Mouse (Mus musculus): ENCODE measurements at regions not wholly inside any gene's neighbourhood (a gene's known extent, or its start where the extent isn't known, plus 50 kb on each side); places are given as distances from the start of the nearest gene placed in this dataset.

DNA sequence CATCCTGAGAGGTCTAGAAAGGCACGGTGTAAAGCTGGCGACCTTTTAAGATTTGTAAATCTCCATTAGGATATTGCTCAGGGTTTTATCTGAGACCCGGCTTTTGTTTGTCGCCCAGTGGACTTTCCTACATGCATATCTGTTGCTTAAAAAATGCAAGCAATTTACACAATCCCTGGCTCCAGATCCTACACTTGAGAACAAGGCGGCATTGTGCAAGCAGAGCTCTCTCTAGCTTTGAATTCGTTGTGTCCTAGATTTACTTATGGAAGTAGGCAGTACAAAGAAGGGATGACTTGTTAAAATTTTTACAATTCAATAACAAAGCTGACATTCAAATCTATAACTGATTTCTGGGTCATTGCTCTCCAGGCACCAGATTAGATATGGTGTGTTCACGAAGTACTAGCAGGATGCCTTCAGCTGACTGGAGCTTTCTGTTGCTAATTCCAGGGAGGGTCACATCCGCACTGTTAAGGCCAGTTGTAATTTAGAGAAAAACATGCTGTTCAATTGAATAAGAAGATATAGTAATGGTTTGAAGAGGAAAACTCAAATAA, 62.2 kb upstream of the Teddm2 start:
- no peak for DNase-seq (ENCODE audit: low spot score in 2 of 2)

GRCm38 (mm10) chr1:153963744-153964342, 63.8 kb upstream of the Teddm2 start:
- no peak for DNase-seq (ENCODE audit: low spot score in 2 of 2)

DNA sequence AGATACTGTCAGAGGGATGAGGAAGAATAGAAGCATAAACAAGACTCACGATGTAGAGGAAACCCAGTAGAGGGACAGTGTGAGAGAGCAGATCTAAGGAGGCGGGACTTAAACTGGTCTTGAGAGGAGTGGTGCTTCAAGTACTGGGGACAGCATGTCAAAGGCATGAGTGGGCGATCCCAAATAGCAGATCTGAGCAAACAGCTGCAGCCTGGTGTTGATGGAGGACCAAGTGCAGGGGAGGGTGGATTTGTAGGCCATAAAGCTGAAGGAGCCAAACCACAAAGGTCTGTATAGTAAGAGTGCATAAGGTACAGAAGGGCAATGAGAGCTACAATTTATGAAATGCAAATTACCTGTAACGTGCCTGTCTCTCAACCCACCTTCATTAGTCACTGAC, 69.4 kb upstream of the Teddm2 start:
- no peak for DNase-seq (ENCODE audit: low spot score in 2 of 2)

DNA sequence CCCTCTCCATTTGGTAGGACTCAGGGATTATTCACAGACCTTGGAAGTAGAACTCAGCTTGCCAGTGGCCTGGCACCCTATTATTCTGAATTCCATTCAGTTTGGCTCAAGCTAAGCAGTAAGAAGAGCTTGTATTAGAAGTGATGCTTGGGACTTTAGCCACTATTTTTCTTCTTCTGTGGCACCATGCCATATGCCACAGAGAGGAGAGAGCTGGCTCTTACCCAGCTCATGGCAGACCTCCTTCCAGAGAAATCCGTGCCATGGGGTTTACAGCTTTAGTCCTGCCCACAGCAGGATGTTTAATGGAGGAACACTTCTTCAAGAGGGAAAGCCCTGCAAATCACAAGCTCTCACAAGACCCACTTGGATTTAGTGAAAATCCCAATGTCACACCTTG, 74.3 kb upstream of the Teddm2 start:
- no peak for DNase-seq (ENCODE audit: low spot score in 2 of 2)

- peak in 1 of 2 experiments; percentile 29 for DNase-seq (ENCODE audit: low spot score in 2 of 2)
Observed at GRCm38 (mm10) chr1:153977963-153978726, 78.1 kb upstream of the Teddm2 start.

GRCm38 (mm10) chr1:153980886-153981285, 80.9 kb upstream of the Teddm2 start:
- peak; percentile 15 to 33 for DNase-seq (ENCODE audit: low spot score in 2 of 2)

- DNase-seq (ENCODE audit: low spot score in 2 of 2), result no peak
Observed at GRCm38 (mm10) chr1:153985595-153985994, 85.6 kb upstream of the Teddm2 start.

DNA sequence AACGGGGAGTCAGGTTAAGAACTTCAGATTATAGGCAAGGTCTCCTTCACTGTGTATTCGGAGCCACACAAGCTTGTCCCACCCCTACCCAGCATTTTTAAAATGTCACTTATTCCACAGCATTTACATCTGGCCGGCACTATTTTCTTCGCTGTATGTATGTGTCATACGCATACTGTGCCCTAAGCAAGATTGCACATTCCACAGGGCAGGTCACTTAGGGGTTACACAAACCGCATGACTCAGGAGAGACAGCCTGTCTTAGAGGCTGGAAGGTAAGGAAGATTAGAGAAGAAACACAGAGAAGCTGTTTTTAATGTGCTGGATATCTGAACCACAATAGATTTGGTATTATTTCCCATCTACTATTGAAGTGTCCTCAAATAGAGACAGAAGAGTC, 86.6 kb upstream of the Teddm2 start:
- no peak for DNase-seq (ENCODE audit: low spot score in 2 of 2)

DNA sequence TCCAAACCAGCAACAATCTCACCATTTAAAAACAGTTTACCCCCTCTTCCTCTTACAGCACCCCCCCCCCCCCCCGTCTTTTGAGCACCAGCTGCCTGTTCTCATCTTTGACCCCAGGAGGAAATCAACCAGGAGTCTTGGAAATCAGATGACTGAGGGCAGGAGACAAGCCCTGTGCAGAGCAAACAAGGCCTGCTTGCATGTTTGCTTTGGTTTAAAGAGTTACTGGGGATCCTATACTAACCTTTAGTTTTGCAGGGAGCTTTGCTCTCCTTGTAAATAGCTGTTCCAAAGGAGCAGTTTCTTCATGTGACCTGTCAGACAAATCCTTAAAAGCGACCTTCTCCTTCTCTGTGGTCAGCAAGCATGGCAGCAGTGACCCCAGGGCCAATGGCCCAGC, 88.3 kb upstream of the Teddm2 start:
- no peak for DNase-seq (ENCODE audit: low spot score in 2 of 2)

- DNase-seq (ENCODE audit: low spot score in 2 of 2), result no peak
Observed at GRCm38 (mm10) chr1:153990651-153991435, 90.8 kb upstream of the Teddm2 start.

- DNase-seq (ENCODE audit: low spot score in 2 of 2), result no peak
Observed at GRCm38 (mm10) chr1:153992466-153992865, 92.4 kb upstream of the Teddm2 start.

DNA sequence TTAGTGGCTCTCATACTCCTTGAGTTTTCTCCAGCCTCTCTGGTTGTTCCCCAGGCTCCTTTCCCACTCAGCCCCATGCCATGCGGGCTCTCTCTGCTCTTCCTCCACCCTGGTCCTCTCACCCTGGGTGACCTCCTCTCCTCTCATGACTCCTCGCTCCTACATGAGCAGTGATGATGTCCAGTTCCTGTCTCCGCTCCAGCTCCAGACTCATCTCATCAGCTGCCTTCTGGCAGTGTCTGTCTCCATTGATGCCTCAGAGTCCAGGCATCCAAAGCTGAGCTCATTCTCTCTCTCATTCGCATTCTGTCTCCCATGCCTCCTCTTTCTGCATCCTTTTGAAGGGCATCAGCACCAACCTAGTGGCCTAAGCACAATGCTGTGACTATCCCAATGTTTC, 94.8 kb upstream of the Teddm2 start:
- no peak for DNase-seq (ENCODE audit: low spot score in 2 of 2)

- no peak for DNase-seq (ENCODE audit: low spot score in 2 of 2)
Observed at GRCm38 (mm10) chr1:153997201-153998181, 97.5 kb upstream of the Teddm2 start.

DNA sequence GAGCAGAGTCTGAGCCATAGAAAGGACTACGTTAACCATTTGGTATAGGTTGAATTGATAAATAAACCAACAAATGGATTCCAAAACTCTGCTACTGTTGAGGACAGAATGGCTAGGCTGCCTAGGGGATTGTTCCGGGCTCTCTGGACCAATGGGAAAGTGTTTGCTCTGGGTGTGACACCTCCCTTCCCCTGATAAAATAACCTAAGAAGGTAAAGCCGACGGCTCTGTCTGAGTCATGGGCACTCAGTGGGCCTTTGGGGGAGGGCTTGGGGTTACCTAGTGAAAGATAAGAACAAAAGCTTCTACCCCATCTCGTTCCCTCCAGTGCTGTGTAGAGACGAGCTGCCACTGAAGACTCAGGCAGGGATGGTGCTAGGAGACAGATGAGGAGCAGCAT, 99.7 kb upstream of the Teddm2 start:
- no peak for DNase-seq (ENCODE audit: low spot score in 2 of 2)

- no peak for DNase-seq (ENCODE audit: low spot score in 2 of 2)
Observed at GRCm38 (mm10) chr1:154003669-154004068, 103.6 kb upstream of the Teddm2 start.

DNA sequence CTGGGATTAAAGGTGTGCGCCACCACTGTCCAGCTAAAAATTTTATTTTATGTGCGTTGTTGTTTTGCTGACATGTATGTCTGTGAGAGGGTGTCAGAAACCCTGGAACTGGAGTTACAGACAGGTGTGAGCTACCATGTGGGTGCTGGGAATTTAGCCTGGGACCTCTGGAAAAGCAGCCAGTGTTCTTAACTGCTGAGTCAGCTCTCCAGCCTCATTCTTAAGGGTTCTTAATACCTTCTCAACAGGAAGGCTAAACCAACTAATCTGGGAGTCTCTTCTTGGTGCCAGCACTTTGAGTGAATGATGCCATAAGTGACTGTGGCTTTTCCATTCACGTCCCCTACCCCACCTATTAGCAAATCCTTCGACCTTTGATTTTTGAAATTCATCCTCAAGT, 104.6 kb upstream of the Teddm2 start:
- DNase-seq (ENCODE audit: low spot score in 2 of 2), result no peak

DNA sequence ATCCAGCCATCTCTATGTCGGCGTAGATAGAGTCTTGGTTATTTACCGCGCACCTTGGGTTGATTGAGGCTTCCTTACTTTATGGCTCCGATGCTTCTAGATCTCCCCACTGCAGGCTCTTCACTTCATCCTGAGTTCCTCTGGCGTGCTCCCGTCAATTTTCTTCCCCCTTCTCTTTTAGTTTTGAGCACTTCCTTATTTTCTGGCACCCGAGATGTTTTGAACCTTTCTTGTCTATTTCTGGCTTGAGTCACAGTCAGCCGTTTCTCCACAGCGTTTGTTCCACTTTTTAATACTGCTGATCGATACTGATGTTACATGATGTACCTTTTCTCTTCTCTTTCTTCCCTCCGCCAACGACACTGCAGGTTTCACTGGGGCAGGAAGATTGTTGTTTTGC, 106.0 kb upstream of the Teddm2 start:
- DNase-seq (ENCODE audit: low spot score in 2 of 2), result no peak

- DNase-seq (ENCODE audit: low spot score in 2 of 2), result no peak
Observed at GRCm38 (mm10) chr1:154007440-154007839, 107.4 kb upstream of the Teddm2 start.

GRCm38 (mm10) chr1:154008593-154009310, 108.7 kb upstream of the Teddm2 start:
- no peak for DNase-seq (ENCODE audit: low spot score in 2 of 2)

- no peak for DNase-seq (ENCODE audit: low spot score in 2 of 2)
Observed at GRCm38 (mm10) chr1:154010681-154011080, 110.7 kb upstream of the Teddm2 start.

DNA sequence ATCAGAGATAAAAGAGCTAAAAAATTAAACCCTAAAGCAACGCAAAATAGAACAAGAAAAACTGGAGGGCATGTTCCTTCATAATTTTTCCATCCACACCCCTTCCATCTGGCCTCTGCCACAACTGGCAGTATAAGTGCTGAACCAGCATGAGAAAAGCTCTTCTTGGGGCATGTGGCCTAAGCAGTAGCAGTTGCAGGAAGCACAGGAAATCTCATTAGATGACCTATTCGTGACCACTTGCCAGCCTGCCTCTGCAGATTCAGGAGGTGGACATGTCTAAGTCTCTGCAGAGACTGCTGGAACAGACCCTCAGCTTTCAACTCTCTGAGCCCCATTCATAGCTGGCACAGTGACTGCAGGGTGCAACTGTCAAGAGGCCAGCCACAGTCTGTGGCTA, 116.5 kb upstream of the Teddm2 start:
- no peak for DNase-seq (ENCODE audit: low spot score in 2 of 2)

Data from frontal cortex, postnatal 14 days (tissue).